Mouse (Mus musculus): ENCODE measurements around the gene Samhd1. TPM values are rescaled to one million over a fixed set of nuclear protein-coding genes. Genes with fewer than 3 reads are reported as not detected.
A peak's percentile ranks its signal among the peaks of the same experiment; 100 is the strongest.
"Not testable (repeated sequence)": the region's sequence is repeated elsewhere in the genome, so short reads cannot be mapped to it uniquely, and the experiment has no call there.

Samhd1 gene
- polyA plus RNA-seq (2012; rRNA removed) = 69.9 and 85.8 TPM in 2 replicates

- under 1% methylated on average over 32 of the region's 32 CpGs for WGBS
- TF ChIP-seq POLR2A (IDR thresholded peaks at IDR 0.05; ENCODE audit: borderline replicate concordance, extremely low read depth, low read depth, low read length) (peak; percentile 83; the same call in 1 of the 2 replicates), CTCF (IDR thresholded peaks at IDR 0.05; ENCODE audit: insufficient read depth, low read length) (no peak)
- Histone ChIP-seq H3K4me3 (replicated peaks; ENCODE audit: extremely low read depth, low read depth, low read length) (peak within 1 kb of the TSS; percentile 75), H3K4me1 (ENCODE audit: control insufficient read depth, insufficient read depth, low read length) (peaks cover 16% of the 10 kb centered on the region)
- DNase-seq = peak; percentile 89
These were observed at the start of gene Samhd1 for GRCm38 (mm10) chr2:157135014-157135413. TSS of gene Samhd1 (minus strand) at chr2:157135265.

GRCm38 (mm10) chr2:157178167-157178566 is 43.1 kb upstream of the Samhd1 start:
- WGBS = 87% methylated on average over 6 of the region's 6 CpGs
- no peaks in the 10 kb centered on the region for H3K4me1 ChIP-seq (ENCODE audit: control insufficient read depth, insufficient read depth, low read length)
- H3K4me3 ChIP-seq (replicated peaks; ENCODE audit: extremely low read depth, low read depth, low read length) = no peak overlapping the region
- TF ChIP-seq CTCF (IDR thresholded peaks at IDR 0.05; ENCODE audit: insufficient read depth, low read length) (no peak), POLR2A (IDR thresholded peaks at IDR 0.05; ENCODE audit: borderline replicate concordance, extremely low read depth, low read depth, low read length) (no peak)
- DNase-seq = no peak

GRCm38 (mm10) chr2:157176248-157176647 is 41.2 kb upstream of the Samhd1 start:
- whole genome bisulfite sequencing = 93% methylated on average over 3 of the region's 3 CpGs
- Histone ChIP-seq H3K4me1 (ENCODE audit: control insufficient read depth, insufficient read depth, low read length) (no peaks in the 10 kb centered on the region), H3K4me3 (replicated peaks; ENCODE audit: extremely low read depth, low read depth, low read length) (no peak overlapping the region)
- TF ChIP-seq POLR2A (IDR thresholded peaks at IDR 0.05; ENCODE audit: borderline replicate concordance, extremely low read depth, low read depth, low read length) (no peak), CTCF (IDR thresholded peaks at IDR 0.05; ENCODE audit: insufficient read depth, low read length) (no peak)
- no peak for DNase-seq

GRCm38 (mm10) chr2:157174416-157174815 is 39.4 kb upstream of the Samhd1 start:
- TF ChIP-seq POLR2A (IDR thresholded peaks at IDR 0.05; ENCODE audit: borderline replicate concordance, extremely low read depth, low read depth, low read length) (no peak), CTCF (IDR thresholded peaks at IDR 0.05; ENCODE audit: insufficient read depth, low read length) (no peak)
- no peak for DNase-seq

GRCm38 (mm10) chr2:157173555-157173954 is 38.5 kb upstream of the Samhd1 start:
- no peak overlapping the region for H3K4me3 ChIP-seq (replicated peaks; ENCODE audit: extremely low read depth, low read depth, low read length)
- DNase-seq = no peak
- H3K4me1 ChIP-seq (ENCODE audit: control insufficient read depth, insufficient read depth, low read length) = no peaks in the 10 kb centered on the region
- no peak for TF ChIP-seq POLR2A (IDR thresholded peaks at IDR 0.05; ENCODE audit: borderline replicate concordance, extremely low read depth, low read depth, low read length)
- TF ChIP-seq CTCF (IDR thresholded peaks at IDR 0.05; ENCODE audit: insufficient read depth, low read length) = no peak
- WGBS = 81% methylated on average over 6 of the region's 6 CpGs

More at GRCm38 (mm10) chr2:157174416-157174815, 39.4 kb upstream of the Samhd1 start:
- 69% methylated on average over 5 of the region's 5 CpGs for WGBS
- no peak overlapping the region for H3K4me3 ChIP-seq (replicated peaks; ENCODE audit: extremely low read depth, low read depth, low read length)
- no peaks in the 10 kb centered on the region for H3K4me1 ChIP-seq (ENCODE audit: control insufficient read depth, insufficient read depth, low read length)

GRCm38 (mm10) chr2:157172984-157173383 is 37.9 kb upstream of the Samhd1 start:
- WGBS = 94% methylated on average over 6 of the region's 6 CpGs
- H3K4me3 ChIP-seq (replicated peaks; ENCODE audit: extremely low read depth, low read depth, low read length) = no peak overlapping the region
- DNase-seq = no peak
- no peaks in the 10 kb centered on the region for H3K4me1 ChIP-seq (ENCODE audit: control insufficient read depth, insufficient read depth, low read length)
- TF ChIP-seq POLR2A (IDR thresholded peaks at IDR 0.05; ENCODE audit: borderline replicate concordance, extremely low read depth, low read depth, low read length) (no peak), CTCF (IDR thresholded peaks at IDR 0.05; ENCODE audit: insufficient read depth, low read length) (no peak)

- 64% methylated on average over 6 of the region's 6 CpGs for WGBS
- no peaks in the 10 kb centered on the region for H3K4me1 ChIP-seq (ENCODE audit: control insufficient read depth, insufficient read depth, low read length)
- no peak for DNase-seq
- TF ChIP-seq CTCF (IDR thresholded peaks at IDR 0.05; ENCODE audit: insufficient read depth, low read length) (no peak), POLR2A (IDR thresholded peaks at IDR 0.05; ENCODE audit: borderline replicate concordance, extremely low read depth, low read depth, low read length) (no peak)
- no peak overlapping the region for H3K4me3 ChIP-seq (replicated peaks; ENCODE audit: extremely low read depth, low read depth, low read length)
These were observed 35.6 kb upstream of the Samhd1 start for GRCm38 (mm10) chr2:157170626-157171025.

GRCm38 (mm10) chr2:157170166-157170565 is 35.1 kb upstream of the Samhd1 start:
- TF ChIP-seq CTCF (IDR thresholded peaks at IDR 0.05; ENCODE audit: insufficient read depth, low read length) (no peak), POLR2A (IDR thresholded peaks at IDR 0.05; ENCODE audit: borderline replicate concordance, extremely low read depth, low read depth, low read length) (no peak)
- 58% methylated on average over 5 of the region's 5 CpGs for WGBS
- H3K4me1 ChIP-seq (ENCODE audit: control insufficient read depth, insufficient read depth, low read length) = no peaks in the 10 kb centered on the region
- H3K4me3 ChIP-seq (replicated peaks; ENCODE audit: extremely low read depth, low read depth, low read length) = no peak overlapping the region
- DNase-seq = peak; percentile 26

GRCm38 (mm10) chr2:157166371-157167080 is 31.5 kb upstream of the Samhd1 start:
- no peak for DNase-seq
- Histone ChIP-seq H3K4me3 (replicated peaks; ENCODE audit: extremely low read depth, low read depth, low read length) (no peak overlapping the region), H3K4me1 (ENCODE audit: control insufficient read depth, insufficient read depth, low read length) (no peaks in the 10 kb centered on the region)
- TF ChIP-seq POLR2A (IDR thresholded peaks at IDR 0.05; ENCODE audit: borderline replicate concordance, extremely low read depth, low read depth, low read length) (no peak), CTCF (IDR thresholded peaks at IDR 0.05; ENCODE audit: insufficient read depth, low read length) (no peak)
- 96% methylated on average over 12 of the region's 12 CpGs for WGBS

- not testable (repeated sequence) for H3K4me1 ChIP-seq (ENCODE audit: control insufficient read depth, insufficient read depth, low read length); DNase-seq; H3K4me3 ChIP-seq (replicated peaks; ENCODE audit: extremely low read depth, low read depth, low read length)
These were observed 30.5 kb upstream of the Samhd1 start for GRCm38 (mm10) chr2:157165312-157166224.
